Mouse (Mus musculus) ES-E14 (cell line): ENCODE results near the gene Epb41l2.

Experiments used
- HCFC1 ChIP-seq: IDR thresholded peaks from 2 replicates; pipeline ENCODE4 v1.6.1; 2012; ENCODE audit warnings: low read length, inconsistent platforms, borderline replicate concordance; ENCODE audit not compliant: insufficient read depth
- MAFK ChIP-seq: IDR thresholded peaks from 2 replicates; pipeline ENCODE4 v1.6.1; 2014; ENCODE audit warnings: mild to moderate bottlenecking, low read depth, low read length, inconsistent platforms; ENCODE audit not compliant: insufficient read depth
- ZC3H11A ChIP-seq: IDR thresholded peaks from 2 replicates; pipeline ENCODE4 v1.6.1; 2012; ENCODE audit warnings: low read depth, mild to moderate bottlenecking, inconsistent platforms, low read length, borderline replicate concordance
- ZNF384 ChIP-seq: IDR thresholded peaks from 2 replicates; pipeline ENCODE4 v1.6.1; 2012; ENCODE audit warnings: low read depth, low read length, inconsistent platforms

DNA sequence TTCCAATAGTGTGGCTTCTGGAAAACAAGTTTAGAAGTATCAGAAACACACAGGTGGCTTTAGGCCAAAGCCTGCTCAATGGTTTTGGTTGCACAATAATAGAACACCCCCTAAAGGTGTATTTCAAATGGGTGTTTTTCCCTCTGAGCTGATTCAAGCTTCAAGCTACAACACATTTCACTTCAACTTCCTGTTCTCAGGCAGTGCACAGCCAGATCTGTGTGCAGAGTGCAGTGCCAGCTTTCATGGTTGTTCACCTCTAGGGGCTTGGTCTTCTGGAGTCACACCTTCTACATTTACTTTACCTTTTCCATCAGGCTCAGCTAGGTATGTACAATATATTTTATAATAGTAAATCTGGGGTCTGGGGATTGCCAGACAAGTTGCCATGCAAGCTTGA, 16.8 kb upstream of the Epb41l2 start:
- TF ChIP-seq ZC3H11A (no peak), ZNF384 (no peak), HCFC1 (no peak), MAFK (no peak)
